Mouse (Mus musculus) testis, adult 2 months (tissue): Measurements from ENCODE around the gene Kif21b. TPM values are rescaled to one million over a fixed set of nuclear protein-coding genes. Genes with fewer than 3 reads are reported as not detected.

ENCODE experiments used
- H3K27ac ChIP-seq: fragments of 200-500 bp; 2 replicates; pipeline ENCODE4 v1.5.1; 2012; ENCODE audit warnings: low read depth, low read length; ENCODE audit not compliant: control insufficient read depth, insufficient read depth
- H3K27me3 ChIP-seq: fragments of 200-500 bp; 2 replicates; pipeline ENCODE4 v1.6.1; 2012; ENCODE audit warnings: mild to moderate bottlenecking, low read length, moderate library complexity; ENCODE audit not compliant: control insufficient read depth, insufficient read depth
- H3K36me3 ChIP-seq: fragments of 200-500 bp; 2 replicates; pipeline ENCODE4 v1.6.1; 2012; ENCODE audit warnings: mild to moderate bottlenecking, low read length; ENCODE audit not compliant: control insufficient read depth, insufficient read depth
- H3K4me1 ChIP-seq: fragments of 200-500 bp; 2 replicates; pipeline ENCODE4 v1.6.1; 2012; ENCODE audit warnings: low read length; ENCODE audit not compliant: control insufficient read depth, insufficient read depth
- H3K4me3 ChIP-seq: fragments of 200-500 bp; 2 replicates; pipeline ENCODE4 v1.5.1; 2012; ENCODE audit warnings: low read depth, mild to moderate bottlenecking, low read length, moderate library complexity, mixed read lengths; ENCODE audit not compliant: control insufficient read depth
- CTCF ChIP-seq: fragments of 200-500 bp; IDR thresholded peaks from 2 replicates; pipeline ENCODE4 v1.5.1; 2012; ENCODE audit warnings: low read depth, mild to moderate bottlenecking, inconsistent platforms, low read length, moderate library complexity; ENCODE audit not compliant: control insufficient read depth, insufficient read depth, insufficient replicate concordance
- POLR2A ChIP-seq: fragments of 200-500 bp; IDR thresholded peaks from 2 replicates; pipeline ENCODE4 v1.6.1; 2012; ENCODE audit warnings: low read depth, mild to moderate bottlenecking, inconsistent platforms, low read length, moderate library complexity; ENCODE audit not compliant: control insufficient read depth
- polyA plus RNA-seq: library from polyadenylated mRNA; depleted of rRNA; stranded (reverse); fragments of >200 nt; gene quantifications from 2 replicates; pipeline ENCODE4 v1.2.3, GENCODE M21; 2012

The Kif21b gene
- polyA plus RNA-seq, 1 experiment = 23.9 TPM

DNA sequence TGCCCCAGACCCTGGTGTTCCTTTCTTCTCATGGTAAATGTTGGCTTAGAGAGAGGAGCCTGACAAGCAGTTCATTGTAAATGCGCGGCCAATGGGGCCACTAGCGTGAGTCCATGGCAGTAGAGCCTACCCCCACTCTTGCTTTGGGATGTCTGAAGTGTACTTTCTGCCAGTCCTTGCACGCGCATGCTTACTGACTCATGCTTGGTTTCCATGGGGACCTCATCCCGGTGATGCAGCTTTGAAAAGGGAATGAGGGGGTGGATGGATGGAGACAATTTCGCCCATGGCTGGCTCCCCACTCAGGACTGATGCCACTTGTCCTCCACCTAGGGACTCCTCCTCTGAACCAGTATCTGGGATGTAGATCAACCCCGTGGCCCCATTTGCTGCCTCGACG is 12.3 kb downstream of the Kif21b start:
- H3K36me3 ChIP-seq = no peaks in the 10 kb centered on the region
- no peak overlapping the region for H3K27ac ChIP-seq
- H3K4me1 ChIP-seq = peaks cover 7% of the 10 kb centered on the region
- H3K4me3 ChIP-seq = no peak overlapping the region
- no peak for TF ChIP-seq CTCF
- TF ChIP-seq POLR2A = no peak
- H3K27me3 ChIP-seq = no peaks in the 10 kb centered on the region

DNA sequence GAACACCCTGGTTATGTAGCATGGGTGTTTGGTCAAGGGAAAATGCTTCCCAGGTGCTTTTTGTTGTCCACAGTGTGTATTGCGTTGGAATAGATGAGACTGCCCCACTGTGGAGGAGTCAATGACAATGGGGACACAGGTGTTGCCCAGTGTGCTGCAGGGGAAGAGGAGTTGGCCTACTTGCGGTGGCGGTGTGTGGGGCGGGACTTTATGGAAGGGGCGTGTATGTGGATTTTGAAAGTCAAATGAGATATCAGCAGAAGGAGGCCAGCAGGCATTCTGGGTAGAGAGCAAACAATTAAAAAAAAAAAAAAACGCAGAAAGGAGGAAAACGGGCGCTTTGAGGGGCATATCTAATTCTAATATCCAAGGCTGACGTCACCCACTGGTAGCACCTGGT is 18.5 kb downstream of the Kif21b start:
- Histone ChIP-seq H3K4me1 (no peaks in the 10 kb centered on the region), H3K36me3 (no peaks in the 10 kb centered on the region), H3K27me3 (no peaks in the 10 kb centered on the region), H3K4me3 (no peak overlapping the region), H3K27ac (no peak overlapping the region)
- no peak for TF ChIP-seq POLR2A

DNA sequence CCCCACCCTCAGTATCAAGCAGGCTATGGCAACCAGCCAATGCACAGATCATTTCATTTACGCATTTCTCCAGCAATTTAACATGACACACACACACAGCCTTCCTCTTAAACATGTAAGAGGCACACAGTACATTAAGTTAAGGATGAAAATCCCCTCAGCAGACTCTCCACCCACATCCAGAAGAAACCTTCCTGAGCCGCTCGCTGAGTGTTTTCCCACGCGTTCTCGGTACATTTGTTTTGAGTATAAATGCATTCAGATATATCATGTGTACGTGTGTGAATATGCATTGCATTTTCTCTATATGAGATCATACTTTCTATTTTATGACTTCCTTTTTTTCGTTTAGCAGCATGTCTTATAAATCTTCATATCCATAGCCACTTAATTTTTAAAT is 20.2 kb downstream of the Kif21b start:
- Histone ChIP-seq H3K27ac (no peak overlapping the region), H3K36me3 (no peaks in the 10 kb centered on the region), H3K27me3 (no peaks in the 10 kb centered on the region), H3K4me1 (no peaks in the 10 kb centered on the region), H3K4me3 (no peak overlapping the region)
- TF ChIP-seq CTCF (no peak), POLR2A (no peak)

DNA sequence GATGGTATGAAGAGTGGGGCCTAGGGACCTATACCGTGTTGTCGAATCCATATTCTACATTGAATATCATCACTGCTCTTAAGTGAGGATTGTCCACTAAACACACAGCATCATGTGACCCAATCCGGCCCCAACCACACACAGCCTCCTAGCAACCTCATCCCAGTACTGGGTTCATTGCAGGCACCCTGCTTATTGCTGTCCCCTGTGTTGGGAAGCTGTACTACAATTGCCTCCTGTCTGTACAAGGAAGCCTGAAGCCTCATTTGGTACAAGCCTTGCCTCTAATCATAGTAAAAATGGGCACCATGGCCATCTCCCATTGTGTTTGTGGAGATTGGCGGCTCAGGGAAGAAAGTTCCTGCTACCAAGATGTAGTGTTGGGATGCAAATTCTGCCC is 25.1 kb downstream of the Kif21b start:
- no peak for TF ChIP-seq CTCF
- TF ChIP-seq POLR2A = no peak
- H3K27ac ChIP-seq = no peak overlapping the region
- H3K27me3 ChIP-seq = no peaks in the 10 kb centered on the region
- no peaks in the 10 kb centered on the region for H3K4me1 ChIP-seq
- H3K36me3 ChIP-seq = no peaks in the 10 kb centered on the region
- no peak overlapping the region for H3K4me3 ChIP-seq

DNA sequence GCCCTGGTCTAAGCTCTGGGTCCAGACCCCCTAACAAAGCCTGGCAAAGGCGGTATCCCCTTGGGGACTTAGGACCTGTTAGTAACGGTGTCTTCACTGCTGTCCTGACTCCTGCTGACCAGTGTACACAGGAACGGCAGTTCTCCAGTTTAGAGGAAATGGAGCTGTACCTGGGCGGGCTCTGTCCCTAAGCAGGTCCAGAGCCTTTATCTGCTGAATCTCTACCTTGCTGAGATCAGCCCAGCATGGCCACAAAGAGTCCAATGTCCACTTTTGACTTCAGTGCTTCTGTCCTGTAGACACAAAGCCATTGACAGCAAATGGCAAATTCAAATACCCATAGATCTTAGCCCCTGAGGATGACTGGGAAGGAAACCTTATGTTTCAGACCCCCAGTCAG is 25.8 kb downstream of the Kif21b start:
- no peaks in the 10 kb centered on the region for H3K4me1 ChIP-seq
- no peak overlapping the region for H3K4me3 ChIP-seq
- no peaks in the 10 kb centered on the region for H3K27me3 ChIP-seq
- H3K27ac ChIP-seq = no peak overlapping the region
- no peak for TF ChIP-seq CTCF
- TF ChIP-seq POLR2A = no peak
- H3K36me3 ChIP-seq = no peaks in the 10 kb centered on the region

DNA sequence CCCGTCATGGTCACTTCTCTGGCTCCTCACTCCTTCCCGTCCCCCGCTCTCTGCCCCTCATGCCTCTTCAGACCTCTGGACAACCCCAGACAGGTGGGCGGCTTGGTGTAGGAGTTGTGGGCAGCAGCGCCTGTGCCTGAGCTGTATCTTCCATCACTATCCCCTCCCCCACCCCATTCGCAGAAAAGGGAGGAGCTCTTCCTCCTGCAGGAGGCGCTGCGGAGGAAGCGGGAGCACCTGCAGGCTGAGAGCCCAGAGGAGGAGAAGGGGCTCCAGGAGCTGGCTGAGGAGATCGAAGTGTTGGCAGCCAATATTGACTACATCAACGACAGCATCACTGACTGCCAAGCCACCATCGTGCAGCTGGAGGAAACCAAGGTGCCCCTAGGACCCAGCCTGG is 28.6 kb downstream of the Kif21b start:
- H3K27ac ChIP-seq = no peak overlapping the region

DNA sequence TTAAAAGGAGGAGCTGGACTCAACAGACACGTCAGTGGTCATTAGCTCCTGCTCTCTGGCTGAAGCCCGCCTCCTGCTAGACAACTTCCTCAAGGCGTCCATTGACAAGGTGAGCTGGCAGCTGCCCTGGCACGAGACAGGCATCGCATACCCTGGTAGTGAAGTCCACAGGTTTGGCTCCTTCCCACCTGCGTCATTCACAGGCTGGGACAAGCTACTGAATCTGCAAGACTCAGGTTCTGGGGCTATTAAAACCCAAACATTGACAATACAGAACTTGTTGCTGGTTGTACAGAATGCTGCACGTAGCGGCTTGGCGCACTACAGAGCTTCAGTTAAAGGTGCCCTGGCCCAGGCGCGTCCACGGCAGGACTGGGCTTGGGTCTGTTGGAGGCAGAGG is 29.1 kb downstream of the Kif21b start:
- no peaks in the 10 kb centered on the region for H3K36me3 ChIP-seq
- H3K27ac ChIP-seq = no peak overlapping the region
- TF ChIP-seq POLR2A (no peak), CTCF (no peak)
- no peak overlapping the region for H3K4me3 ChIP-seq
- no peaks in the 10 kb centered on the region for H3K27me3 ChIP-seq
- no peaks in the 10 kb centered on the region for H3K4me1 ChIP-seq

More for the DNA sequence above, 28.6 kb downstream of the Kif21b start:
- Histone ChIP-seq H3K4me3 (peak overlapping the region; percentile 41), H3K27me3 (no peaks in the 10 kb centered on the region), H3K36me3 (no peaks in the 10 kb centered on the region), H3K4me1 (no peaks in the 10 kb centered on the region)
- TF ChIP-seq CTCF = peak; percentile 12; the same call in 1 of the 2 replicates
- TF ChIP-seq POLR2A = no peak

DNA sequence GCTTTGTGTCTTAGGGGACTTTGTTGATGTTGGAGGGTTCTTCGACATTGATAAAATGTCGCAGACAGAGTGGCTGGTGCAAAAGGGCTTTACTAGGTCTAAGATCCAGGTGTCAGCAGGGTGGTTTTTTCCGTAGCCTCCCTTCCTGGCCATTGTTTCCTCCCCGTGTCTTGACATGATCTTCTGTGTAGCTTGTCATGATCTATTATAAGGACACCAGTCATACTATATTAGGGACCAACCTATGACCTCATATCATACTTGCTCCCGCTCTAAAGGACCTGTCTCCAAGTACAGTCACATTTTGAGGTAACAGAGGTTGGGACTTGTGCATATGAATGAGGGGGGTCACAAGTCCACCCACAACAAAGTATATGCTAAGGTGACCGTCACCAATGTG is 29.7 kb downstream of the Kif21b start:
- Histone ChIP-seq H3K27me3 (no peaks in the 10 kb centered on the region), H3K4me3 (no peak overlapping the region), H3K27ac (no peak overlapping the region), H3K36me3 (no peaks in the 10 kb centered on the region), H3K4me1 (no peaks in the 10 kb centered on the region)
- TF ChIP-seq CTCF (no peak), POLR2A (no peak)
